21 mouse cellular contexts compared by ENCODE assay signal in the genomic region with DNA sequence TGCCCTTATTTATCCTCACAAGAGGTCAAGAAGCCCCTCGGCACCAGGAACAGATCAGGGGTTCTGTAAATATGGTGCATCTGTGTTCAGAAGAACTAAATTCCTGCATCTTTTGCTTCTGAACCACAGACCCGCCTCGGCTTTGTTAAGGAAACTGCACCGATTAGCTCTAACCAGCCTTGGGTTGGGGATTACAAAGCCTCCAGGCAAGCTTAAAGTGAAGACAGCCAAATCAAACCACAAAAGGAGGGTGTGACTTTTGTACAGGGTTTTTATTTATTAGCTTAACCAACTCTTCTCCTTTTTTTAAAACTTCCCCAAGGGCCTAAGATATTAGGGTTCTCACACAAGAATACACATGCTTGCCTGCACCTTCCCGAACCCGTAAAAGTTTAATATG. TPM values are rescaled to one million over a fixed set of nuclear protein-coding genes. Genes with fewer than 3 reads are reported as not detected.
"Had no signal": no experiment of that assay in that cellular context is flagged by ENCODE, and none has a peak within 500 bp of the region (broad histone marks: within the 10 kb centered on the region; RNA-seq: fewer than 3 reads in every experiment).

No protein-coding gene starts in this region.

- H3K9ac ChIP-seq: limb, embryonic 13.5 days; liver, embryonic 12.5 days; liver, embryonic 15.5 days; lung, embryonic 15.5 days; midbrain, embryonic 12.5 days; neural tube, embryonic 13.5 days; stomach, embryonic 15.5 days had no signal

- DNase-seq: kidney, adult 9 months; kidney, postnatal 14 days; kidney, postnatal 4 days; liver; lung, adult 18-20 months; lung, postnatal 10 days; lung, postnatal 36 days; retina, postnatal 1 day; right cerebral cortex, postnatal 25 days; spleen, adult 18-20 months; thymus, postnatal 36 days had no signal

- ATAC-seq: liver, embryonic 12.5 days had no signal

- H3K9me3 ChIP-seq: limb, embryonic 10.5 days; limb, embryonic 13.5 days; liver, embryonic 12.5 days; liver, embryonic 15.5 days; lung, embryonic 15.5 days; midbrain, embryonic 12.5 days; neural tube, embryonic 13.5 days; stomach, embryonic 15.5 days had no signal

- H3K27me3 ChIP-seq: limb, embryonic 13.5 days; liver, embryonic 12.5 days; liver, embryonic 15.5 days; lung, embryonic 15.5 days; midbrain, embryonic 12.5 days; neural tube, embryonic 13.5 days; stomach, embryonic 15.5 days had no signal

- H3K27ac ChIP-seq: limb, embryonic 10.5 days; limb, embryonic 13.5 days; liver, embryonic 12.5 days; liver, embryonic 15.5 days; lung, embryonic 15.5 days; midbrain, embryonic 12.5 days; neural tube, embryonic 13.5 days had no signal

- H3K36me3 ChIP-seq: limb, embryonic 10.5 days; limb, embryonic 13.5 days; liver, embryonic 12.5 days; liver, embryonic 15.5 days; lung, embryonic 15.5 days; midbrain, embryonic 12.5 days; neural tube, embryonic 13.5 days; stomach, embryonic 15.5 days had no signal

- H3K4me3 ChIP-seq: limb, embryonic 10.5 days; limb, embryonic 13.5 days; liver, embryonic 12.5 days; liver, embryonic 15.5 days; lung, embryonic 15.5 days; midbrain, embryonic 12.5 days; myocyte; neural tube, embryonic 13.5 days; stomach, embryonic 15.5 days had no signal

- H3K4me2 ChIP-seq: limb, embryonic 13.5 days; liver, embryonic 12.5 days; liver, embryonic 15.5 days; lung, embryonic 15.5 days; midbrain, embryonic 12.5 days; neural tube, embryonic 13.5 days; stomach, embryonic 15.5 days had no signal

- H3K4me1 ChIP-seq: limb, embryonic 10.5 days; liver, embryonic 12.5 days; liver, embryonic 15.5 days; midbrain, embryonic 12.5 days; stomach, embryonic 15.5 days had no signal

RNA-seq across cellular contexts. Expression of a gene that starts 23.1 kb away (rescaled TPM):
- total RNA-seq: neutrophil, adult 5-6 weeks had no signal
